Mouse (Mus musculus): ENCODE results near the gene Agap3. TPM values are rescaled to one million over a fixed set of nuclear protein-coding genes. Genes with fewer than 3 reads are reported as not detected.

Gene Agap3
- polyA plus RNA-seq, 1 experiment from 2014 or later = 80.9 TPM

Other genes starting within 250 kb of the Agap3 start
- 13.5 and 15.5 TPM in 2 replicates for gene Kcnh2, start 100.6 kb upstream of the Agap3 start, polyA plus RNA-seq (2015; fragmentation: Nextera tagmentation; extraction: Ambion mirVana)
- 9.3 and 9.6 TPM in 2 replicates for gene Nos3, start 87.4 kb upstream of the Agap3 start, polyA plus RNA-seq (2015; fragmentation: Nextera tagmentation; extraction: Ambion mirVana)
- gene Atg9b, start 60.0 kb upstream of the Agap3 start, polyA plus RNA-seq (2015; fragmentation: Nextera tagmentation; extraction: Ambion mirVana) = 1.1 TPM in 2 replicates
- 46.7 and 47.4 TPM in 2 replicates for gene Abcb8, start 58.5 kb upstream of the Agap3 start, polyA plus RNA-seq (2015; fragmentation: Nextera tagmentation; extraction: Ambion mirVana)
- 1.8 and 3.0 TPM in 2 replicates for gene Asic3, start 38.8 kb upstream of the Agap3 start, polyA plus RNA-seq (2015; fragmentation: Nextera tagmentation; extraction: Ambion mirVana)
- 93.2 and 102 TPM in 2 replicates for gene Cdk5, start 28.6 kb upstream of the Agap3 start, polyA plus RNA-seq (2015; fragmentation: Nextera tagmentation; extraction: Ambion mirVana)
- 18.5 and 24.6 TPM in 2 replicates for gene Slc4a2, start 28.3 kb upstream of the Agap3 start, polyA plus RNA-seq (2015; fragmentation: Nextera tagmentation; extraction: Ambion mirVana)
- 89.4 and 102 TPM in 2 replicates for gene Fastk, start 6.9 kb upstream of the Agap3 start, polyA plus RNA-seq (2015; fragmentation: Nextera tagmentation; extraction: Ambion mirVana)
- gene Tmub1, start 4.3 kb upstream of the Agap3 start, polyA plus RNA-seq (2015; fragmentation: Nextera tagmentation; extraction: Ambion mirVana) = 51.2 TPM in 2 replicates
- gene Gbx1, start 75.0 kb downstream of the Agap3 start, polyA plus RNA-seq (2015; fragmentation: Nextera tagmentation; extraction: Ambion mirVana) = 11.2 and 16.1 TPM in 2 replicates
- gene Asb10, start 88.8 kb downstream of the Agap3 start, polyA plus RNA-seq (2015; fragmentation: Nextera tagmentation; extraction: Ambion mirVana) = 0.15 and 0.25 TPM in 2 replicates
- 0.08 and 0.17 TPM in 2 replicates for gene 4931409K22Rik, start 104.6 kb downstream of the Agap3 start, polyA plus RNA-seq (2015; fragmentation: Nextera tagmentation; extraction: Ambion mirVana)
- 91.2 and 99.1 TPM in 2 replicates for gene Abcf2, start 125.3 kb downstream of the Agap3 start, polyA plus RNA-seq (2015; fragmentation: Nextera tagmentation; extraction: Ambion mirVana)
- gene Chpf2, start 134.6 kb downstream of the Agap3 start, polyA plus RNA-seq (2015; fragmentation: Nextera tagmentation; extraction: Ambion mirVana) = 19.1 and 19.9 TPM in 2 replicates
- gene Smarcd3, start 172.2 kb downstream of the Agap3 start, polyA plus RNA-seq (2015; fragmentation: Nextera tagmentation; extraction: Ambion mirVana) = 91.1 and 99.2 TPM in 2 replicates
- 49.9 TPM in 2 replicates for gene Nub1, start 233.4 kb downstream of the Agap3 start, polyA plus RNA-seq (2015; fragmentation: Nextera tagmentation; extraction: Ambion mirVana)

Measured in neural tube, embryonic 13.5 days (tissue).